ENCODE assay signal across 24 mouse cellular contexts in the genomic region with DNA sequence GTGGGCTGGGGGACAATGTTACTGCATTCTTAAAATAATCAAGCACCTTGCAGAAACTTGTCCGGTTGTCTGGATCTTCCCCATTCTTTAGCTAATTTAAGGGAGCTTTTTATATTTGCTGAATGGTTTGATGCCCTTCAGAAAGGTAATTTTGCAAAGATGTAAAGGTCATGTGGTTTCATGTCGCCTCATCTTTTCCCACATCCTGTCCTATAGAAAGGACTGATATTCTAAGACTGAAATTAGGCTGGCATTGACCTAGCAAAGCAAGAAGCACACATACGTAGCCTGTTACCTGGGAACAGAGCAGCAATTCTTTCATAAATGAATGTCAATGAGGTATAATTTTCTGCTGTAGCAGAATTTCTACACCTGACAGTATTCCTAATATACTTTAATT.
DNase-seq lines count a peak whose midpoint lies in the region; ATAC-seq lines count a peak whose summit lies in the region.
"Had no signal": no experiment of that assay in that cellular context is flagged by ENCODE, and none has a peak within 500 bp of the region (broad histone marks: within the 10 kb centered on the region; RNA-seq: fewer than 3 reads in every experiment).

No protein-coding gene starts in this region.

- no peaks in the 10 kb centered on the region for H3K4me1 ChIP-seq in limb, embryonic 10.5 days
- H3K4me1 ChIP-seq: embryonic facial prominence, embryonic 12.5 days; forebrain, embryonic 13.5 days had no signal

- H3K27me3 ChIP-seq in limb, embryonic 10.5 days (ENCODE audit: low read depth, poor library complexity, severe bottlenecking): no peaks in the 10 kb centered on the region
- H3K27me3 ChIP-seq: CH12.LX; forebrain, embryonic 13.5 days; forebrain, embryonic 15.5 days; Patski had no signal

- H3K27ac ChIP-seq in limb, embryonic 10.5 days: no peak overlapping the region
- H3K27ac ChIP-seq: embryonic facial prominence, embryonic 10.5 days; embryonic facial prominence, embryonic 12.5 days; forebrain, embryonic 13.5 days; forebrain, embryonic 15.5 days had no signal

- DNase-seq in CD4-positive helper T cell, adult 2 months (ENCODE audit: low read depth, low spot score): peak; percentile 36
- DNase-seq in CD4-positive, CD25-positive, alpha-beta regulatory T cell, adult 2 months (ENCODE audit: low read depth, low spot score): peak; percentile 47
- no peak for DNase-seq in retina, postnatal 1 day
- no peak for DNase-seq in limb, embryonic 10.5 days (ENCODE audit: low spot score)
- DNase-seq in kidney, postnatal 14 days: no peak
- DNase-seq in adrenal gland, postnatal 14 days: no peak
- DNase-seq: adrenal gland, adult 2 months; adrenal gland, postnatal 10 days; adrenal gland, postnatal 36 days; cerebellum, adult 11-12 months; cerebellum, adult 2 months; cerebellum, adult 9-10 months; cerebellum, postnatal 10 days; cerebellum, postnatal 25 days; forebrain, postnatal 0 days had no signal

- peak; percentile 66 for ATAC-seq in activated CD4-positive, CD25-positive, alpha-beta regulatory T cell, adult 4 months
- ATAC-seq in inflammation-experienced regulatory T-cells, adult 6 months: peak; percentile 77
- ATAC-seq: forebrain, embryonic 13.5 days; forebrain, embryonic 15.5 days; Patski had no signal

- no peaks in the 10 kb centered on the region for H3K9me3 ChIP-seq in limb, embryonic 10.5 days (replicated peaks)
- H3K9me3 ChIP-seq: forebrain, embryonic 13.5 days; forebrain, embryonic 15.5 days had no signal

- WGBS in limb, embryonic 10.5 days: 81% methylated on average over 3 of the region's 3 CpGs

- H3K4me3 ChIP-seq in limb, embryonic 10.5 days: no peak overlapping the region
- H3K4me3 ChIP-seq: embryonic facial prominence, embryonic 10.5 days; embryonic facial prominence, embryonic 12.5 days; forebrain, embryonic 13.5 days; forebrain, embryonic 15.5 days had no signal

- no peaks in the 10 kb centered on the region for H3K36me3 ChIP-seq in limb, embryonic 10.5 days
- H3K36me3 ChIP-seq: embryonic facial prominence, embryonic 10.5 days; embryonic facial prominence, embryonic 12.5 days; forebrain, embryonic 15.5 days; G1E had no signal

Comparison
In these comparisons a context has a peak if more than half of its experiments do, and no peak if none do; other contexts are left out.
1. DNase-seq: peak in CD4-positive helper T cell, adult 2 months (single experiment) and CD4-positive, CD25-positive, alpha-beta regulatory T cell, adult 2 months (single experiment); none in retina, postnatal 1 day (single experiment), limb, embryonic 10.5 days (single experiment), kidney, postnatal 14 days (single experiment) and adrenal gland, postnatal 14 days (single experiment).